Mouse (Mus musculus) midbrain, embryonic 12.5 days (tissue): ENCODE results near the gene Atp8b4. TPM values are rescaled to one million over a fixed set of nuclear protein-coding genes. Genes with fewer than 3 reads are reported as not detected.

Source experiments
- ATAC-seq: fragments of 200-750 bp; cut with Nextera tagmentation; 2 replicates; pipeline ENCODE4 v1.8.0; 2017; ENCODE audit warnings: low read depth, moderate TSS enrichment, moderate library complexity; ENCODE audit not compliant: low FRiP score
- H3K27ac ChIP-seq: fragments of 300-500 bp; sonication (generic); replicated peaks from 2 replicates; pipeline ENCODE4 v1.5.1; 2016; ENCODE audit warnings: mild to moderate bottlenecking
- H3K27me3 ChIP-seq: fragments of 300-500 bp; sonication (generic); 2 replicates; pipeline ENCODE4 v1.6.1; 2016; ENCODE audit warnings: mild to moderate bottlenecking
- H3K36me3 ChIP-seq: fragments of 300-500 bp; sonication (generic); 2 replicates; pipeline ENCODE4 v1.6.1; 2016
- H3K4me1 ChIP-seq: fragments of 300-500 bp; sonication (generic); 2 replicates; pipeline ENCODE4 v1.6.1; 2016
- H3K4me2 ChIP-seq: fragments of 300-500 bp; sonication (generic); replicated peaks from 2 replicates; pipeline ENCODE4 v1.6.1; 2016; ENCODE audit warnings: mild to moderate bottlenecking, moderate library complexity
- H3K4me3 ChIP-seq: fragments of 300-500 bp; sonication (generic); 2 replicates; pipeline ENCODE4 v1.5.1; 2016; ENCODE audit warnings: mild to moderate bottlenecking
- H3K9ac ChIP-seq: fragments of 300-500 bp; sonication (generic); replicated peaks from 2 replicates; pipeline ENCODE4 v1.6.1; 2016; ENCODE audit warnings: mild to moderate bottlenecking, moderate library complexity
- H3K9me3 ChIP-seq: fragments of 300-500 bp; sonication (generic); 2 replicates; pipeline ENCODE4 v1.6.1; 2016; ENCODE audit warnings: mild to moderate bottlenecking
- WGBS: fragments of 180-500 bp; shearing (Covaris S2); methylation state at CpG from one replicate; pipeline ENCODE4 v1.1.7; 2016; 5-methylcytosine and 5-hydroxymethylcytosine counted together
- polyA plus RNA-seq: library from polyadenylated mRNA; unstranded; fragments of >200 nt; fragmentation: Nextera tagmentation; extraction: Ambion mirVana; gene quantifications from 2 replicates; pipeline ENCODE4 v1.2.1, GENCODE M21; 2016

Atp8b4 gene
- polyA plus RNA-seq, 1 experiment from 2014 or later = 0.09 TPM

DNA sequence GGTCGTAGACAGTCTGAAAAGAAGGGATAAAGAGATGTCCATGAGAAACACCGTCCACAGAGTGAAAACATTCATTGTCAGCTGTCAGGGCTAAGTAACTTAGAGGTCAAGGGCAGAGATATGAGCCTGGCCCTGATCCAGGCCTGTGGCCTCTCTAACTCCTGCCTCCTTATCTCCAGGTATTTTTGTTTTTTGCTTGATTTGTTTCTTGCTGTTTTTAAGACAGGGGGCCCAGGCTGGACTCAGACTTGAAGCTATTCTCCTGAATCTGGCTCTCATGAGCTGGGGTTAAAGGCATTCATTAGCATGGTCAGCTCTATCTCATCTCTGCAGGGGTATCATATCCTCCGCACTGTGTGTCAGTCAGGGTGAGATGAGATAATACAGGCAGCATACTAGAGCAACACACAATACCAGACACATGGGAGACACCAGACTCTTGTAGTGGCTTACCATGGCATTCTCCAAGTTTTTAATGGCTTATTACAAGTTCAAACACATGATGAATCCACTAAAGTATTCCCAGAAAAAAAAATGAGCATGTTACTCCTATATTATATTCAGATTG, 157.4 kb downstream of the Atp8b4 start:
- 88% methylated on average over 3 of the region's 3 CpGs for WGBS
- H3K27me3 ChIP-seq = no peaks in the 10 kb centered on the region
- no peak for ATAC-seq

DNA sequence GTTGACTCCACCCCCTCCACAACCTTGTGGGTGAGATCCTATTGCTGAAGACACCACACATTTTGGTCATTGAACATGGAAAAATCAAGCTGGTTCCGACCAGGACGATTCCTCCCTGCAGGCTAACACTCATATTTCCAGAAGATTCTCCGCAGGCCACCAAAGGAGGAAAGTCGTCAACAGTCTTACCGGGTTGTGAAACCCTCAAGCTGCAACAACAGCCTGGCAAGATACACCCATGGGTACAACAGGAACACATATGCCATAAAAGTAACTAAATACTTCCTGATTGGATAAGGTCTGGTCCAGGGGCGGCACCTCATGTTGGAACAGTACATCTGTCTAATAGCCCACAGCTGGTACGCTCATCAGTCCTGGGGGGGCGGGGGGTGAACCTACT, 159.0 kb downstream of the Atp8b4 start:
- Histone ChIP-seq H3K4me1 (no peaks in the 10 kb centered on the region), H3K4me3 (no peak overlapping the region), H3K27me3 (no peaks in the 10 kb centered on the region), H3K27ac (no peak overlapping the region), H3K9ac (no peak overlapping the region), H3K4me2 (no peak overlapping the region), H3K9me3 (no peaks in the 10 kb centered on the region), H3K36me3 (no peaks in the 10 kb centered on the region)
- no peak for ATAC-seq
- 92% methylated on average over 8 of the region's 8 CpGs for WGBS

More for the DNA sequence above, 157.4 kb downstream of the Atp8b4 start:
- no peak overlapping the region for H3K9ac ChIP-seq
- H3K4me1 ChIP-seq = no peaks in the 10 kb centered on the region
- no peaks in the 10 kb centered on the region for H3K9me3 ChIP-seq
- no peak overlapping the region for H3K4me2 ChIP-seq
- H3K27ac ChIP-seq = no peak overlapping the region
- H3K4me3 ChIP-seq = no peak overlapping the region
- H3K36me3 ChIP-seq = no peaks in the 10 kb centered on the region

GRCm38 (mm10) chr2:126340201-126340600, 160.3 kb downstream of the Atp8b4 start:
- WGBS = 89% methylated on average over 7 of the region's 7 CpGs
- Histone ChIP-seq H3K27ac (no peak overlapping the region), H3K9me3 (no peaks in the 10 kb centered on the region), H3K4me1 (no peaks in the 10 kb centered on the region), H3K9ac (no peak overlapping the region), H3K4me3 (no peak overlapping the region), H3K36me3 (no peaks in the 10 kb centered on the region), H3K4me2 (no peak overlapping the region), H3K27me3 (no peaks in the 10 kb centered on the region)
- no peak for ATAC-seq

GRCm38 (mm10) chr2:126339516-126339915, 161.0 kb downstream of the Atp8b4 start:
- H3K27ac ChIP-seq = no peak overlapping the region
- H3K9ac ChIP-seq = no peak overlapping the region
- H3K4me3 ChIP-seq = no peak overlapping the region
- 64% methylated on average over 8 of the region's 8 CpGs for WGBS
- no peaks in the 10 kb centered on the region for H3K27me3 ChIP-seq
- no peak for ATAC-seq
- no peak overlapping the region for H3K4me2 ChIP-seq
- H3K36me3 ChIP-seq = no peaks in the 10 kb centered on the region
- no peaks in the 10 kb centered on the region for H3K9me3 ChIP-seq
- H3K4me1 ChIP-seq = no peaks in the 10 kb centered on the region

- H3K4me1 ChIP-seq = no peaks in the 10 kb centered on the region
- H3K4me2 ChIP-seq = no peak overlapping the region
- WGBS = 87% methylated on average over 5 of the region's 5 CpGs
- no peak for ATAC-seq
- no peaks in the 10 kb centered on the region for H3K36me3 ChIP-seq
- no peak overlapping the region for H3K27ac ChIP-seq
- no peak overlapping the region for H3K9ac ChIP-seq
- H3K27me3 ChIP-seq = no peaks in the 10 kb centered on the region
- H3K4me3 ChIP-seq = no peak overlapping the region
- H3K9me3 ChIP-seq = no peaks in the 10 kb centered on the region
These were observed 163.3 kb downstream of the Atp8b4 start for GRCm38 (mm10) chr2:126337143-126337542.

GRCm38 (mm10) chr2:126331794-126332193, 168.7 kb downstream of the Atp8b4 start:
- Histone ChIP-seq H3K27me3 (no peaks in the 10 kb centered on the region), H3K4me1 (no peaks in the 10 kb centered on the region), H3K27ac (no peak overlapping the region), H3K9me3 (no peaks in the 10 kb centered on the region), H3K36me3 (no peaks in the 10 kb centered on the region), H3K9ac (no peak overlapping the region), H3K4me3 (no peak overlapping the region), H3K4me2 (no peak overlapping the region)
- WGBS = 82% methylated on average over 3 of the region's 3 CpGs
- ATAC-seq = no peak

DNA sequence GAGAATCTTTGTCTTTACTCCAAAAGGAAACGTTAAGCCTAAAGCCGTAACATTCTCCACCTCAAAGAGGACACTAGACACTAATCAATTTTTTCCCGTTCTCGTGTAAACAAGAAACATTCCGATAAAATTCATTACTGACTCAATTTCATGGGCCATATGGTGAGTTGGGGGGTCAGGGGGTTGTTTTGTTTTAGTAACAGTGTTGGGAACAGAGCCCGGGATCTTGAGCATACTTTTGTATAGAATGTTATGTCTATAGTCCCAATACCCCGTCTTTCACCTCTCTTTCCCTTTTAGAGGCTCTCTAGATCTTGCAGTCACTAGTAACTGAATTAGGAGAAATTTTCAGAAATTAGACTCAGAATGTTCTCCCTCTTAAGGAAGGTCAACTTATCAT, 177.3 kb downstream of the Atp8b4 start:
- Histone ChIP-seq H3K4me1 (no peaks in the 10 kb centered on the region), H3K4me3 (no peak overlapping the region), H3K27ac (no peak overlapping the region), H3K4me2 (no peak overlapping the region), H3K27me3 (no peaks in the 10 kb centered on the region), H3K36me3 (no peaks in the 10 kb centered on the region), H3K9ac (no peak overlapping the region), H3K9me3 (no peaks in the 10 kb centered on the region)
- ATAC-seq = no peak
- WGBS = 89% methylated on average over 7 of the region's 7 CpGs

DNA sequence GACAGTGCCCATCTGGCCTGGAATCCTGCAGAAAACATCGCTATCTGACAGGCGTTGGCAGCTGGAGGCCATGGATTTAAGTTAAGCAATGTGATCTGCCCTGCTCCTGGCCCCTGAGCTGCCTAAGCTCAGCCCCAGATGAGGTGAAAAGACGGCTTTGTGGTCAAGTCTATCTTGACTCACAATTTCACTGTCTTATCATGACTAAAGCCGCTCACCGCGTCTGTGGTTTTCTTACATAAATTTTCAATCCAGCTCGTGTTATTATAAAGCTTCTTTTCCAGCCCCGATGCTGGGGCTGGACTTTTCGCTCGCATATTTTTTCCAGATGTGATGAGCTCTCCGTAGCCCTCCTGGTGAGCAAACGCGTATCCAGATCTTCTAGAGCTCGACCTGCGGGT, 177.8 kb downstream of the Atp8b4 start:
- H3K4me3 ChIP-seq = no peak overlapping the region
- no peak overlapping the region for H3K9ac ChIP-seq
- no peak overlapping the region for H3K4me2 ChIP-seq
- no peak for ATAC-seq
- no peaks in the 10 kb centered on the region for H3K36me3 ChIP-seq
- no peaks in the 10 kb centered on the region for H3K4me1 ChIP-seq
- H3K27ac ChIP-seq = no peak overlapping the region
- no peaks in the 10 kb centered on the region for H3K9me3 ChIP-seq
- WGBS = 84% methylated on average over 15 of the region's 15 CpGs
- H3K27me3 ChIP-seq = no peaks in the 10 kb centered on the region

DNA sequence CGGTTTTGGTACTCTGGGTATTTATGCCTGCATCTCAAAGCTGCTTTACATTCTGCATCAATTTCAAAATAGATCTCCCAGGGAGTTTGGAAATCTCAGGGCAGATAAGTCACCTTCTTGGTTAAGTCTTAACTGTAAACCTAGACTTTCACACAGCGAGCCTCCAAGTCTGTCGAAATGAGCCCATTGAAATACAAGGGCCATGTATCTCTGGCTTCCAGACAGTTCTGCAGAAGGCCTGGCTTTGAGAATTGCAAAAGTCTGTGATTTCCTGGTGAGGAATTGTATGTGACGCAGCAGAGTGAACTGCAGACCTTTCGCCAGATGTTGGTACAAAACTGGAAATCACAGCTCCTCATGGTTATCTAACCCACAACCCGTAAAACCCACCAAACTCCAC, 182.4 kb downstream of the Atp8b4 start:
- no peak overlapping the region for H3K9ac ChIP-seq
- H3K4me2 ChIP-seq = no peak overlapping the region
- no peaks in the 10 kb centered on the region for H3K27me3 ChIP-seq
- H3K36me3 ChIP-seq = no peaks in the 10 kb centered on the region
- WGBS = 91% methylated on average over 6 of the region's 6 CpGs
- no peaks in the 10 kb centered on the region for H3K4me1 ChIP-seq
- H3K27ac ChIP-seq = no peak overlapping the region
- no peak for ATAC-seq
- no peaks in the 10 kb centered on the region for H3K9me3 ChIP-seq
- no peak overlapping the region for H3K4me3 ChIP-seq

DNA sequence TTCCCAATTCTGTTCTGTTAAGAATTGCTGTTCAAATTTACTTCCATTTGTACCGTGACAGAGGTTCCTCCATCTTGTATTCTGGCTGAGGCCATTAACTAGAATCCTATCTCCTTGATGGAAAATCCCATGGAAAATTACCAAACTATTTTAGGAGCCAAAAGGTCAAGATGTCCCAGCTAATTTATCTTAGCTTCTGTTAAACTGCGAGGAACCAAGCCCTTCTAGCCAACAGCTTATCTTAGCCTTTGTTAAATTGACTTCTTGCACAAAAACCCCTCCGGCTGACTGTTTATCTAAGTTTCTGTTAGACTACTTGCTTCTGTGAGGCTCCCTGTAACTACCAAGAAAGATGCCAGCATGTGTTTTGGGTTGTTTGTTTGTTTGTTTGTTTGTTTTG, 183.5 kb downstream of the Atp8b4 start:
- H3K27ac ChIP-seq = no peak overlapping the region
- H3K9ac ChIP-seq = no peak overlapping the region
- no peak overlapping the region for H3K4me3 ChIP-seq
- no peak for ATAC-seq
- 85% methylated on average over 3 of the region's 3 CpGs for WGBS
- H3K4me1 ChIP-seq = no peaks in the 10 kb centered on the region
- no peak overlapping the region for H3K4me2 ChIP-seq
- no peaks in the 10 kb centered on the region for H3K27me3 ChIP-seq
- H3K36me3 ChIP-seq = no peaks in the 10 kb centered on the region
- H3K9me3 ChIP-seq = no peaks in the 10 kb centered on the region

GRCm38 (mm10) chr2:126316346-126316745, 184.1 kb downstream of the Atp8b4 start:
- H3K9me3 ChIP-seq = no peaks in the 10 kb centered on the region
- H3K36me3 ChIP-seq = no peaks in the 10 kb centered on the region
- H3K27me3 ChIP-seq = no peaks in the 10 kb centered on the region
- H3K9ac ChIP-seq = no peak overlapping the region
- H3K4me1 ChIP-seq = no peaks in the 10 kb centered on the region
- ATAC-seq = no peak
- WGBS = 87% methylated on average over 2 of the region's 2 CpGs
- no peak overlapping the region for H3K4me3 ChIP-seq
- H3K27ac ChIP-seq = no peak overlapping the region
- no peak overlapping the region for H3K4me2 ChIP-seq

DNA sequence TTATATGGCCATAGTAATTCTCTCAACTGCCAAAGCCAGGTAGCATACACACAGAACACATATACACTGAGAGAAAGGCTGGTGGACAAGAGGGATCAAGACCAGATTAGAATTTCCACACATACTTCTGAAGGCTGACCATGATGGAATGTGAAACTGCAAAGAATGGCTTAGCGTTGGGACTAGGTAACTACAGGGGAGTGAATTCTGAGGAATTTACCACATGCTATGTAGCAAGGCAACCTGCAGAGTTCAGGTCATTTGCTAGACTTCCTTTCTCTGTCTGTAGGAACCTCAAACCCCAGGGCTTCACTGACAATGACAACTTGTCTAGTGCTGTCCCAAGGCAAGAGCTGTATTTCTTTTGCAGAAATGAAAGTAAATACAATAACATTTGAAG, 189.4 kb downstream of the Atp8b4 start:
- no peak overlapping the region for H3K4me2 ChIP-seq
- H3K27ac ChIP-seq = no peak overlapping the region
- H3K9ac ChIP-seq = no peak overlapping the region
- ATAC-seq = no peak
- H3K27me3 ChIP-seq = no peaks in the 10 kb centered on the region
- no peaks in the 10 kb centered on the region for H3K36me3 ChIP-seq
- no peak overlapping the region for H3K4me3 ChIP-seq
- H3K9me3 ChIP-seq = no peaks in the 10 kb centered on the region
- WGBS = 52% methylated on average over 1 of the region's 1 CpGs
- no peaks in the 10 kb centered on the region for H3K4me1 ChIP-seq

DNA sequence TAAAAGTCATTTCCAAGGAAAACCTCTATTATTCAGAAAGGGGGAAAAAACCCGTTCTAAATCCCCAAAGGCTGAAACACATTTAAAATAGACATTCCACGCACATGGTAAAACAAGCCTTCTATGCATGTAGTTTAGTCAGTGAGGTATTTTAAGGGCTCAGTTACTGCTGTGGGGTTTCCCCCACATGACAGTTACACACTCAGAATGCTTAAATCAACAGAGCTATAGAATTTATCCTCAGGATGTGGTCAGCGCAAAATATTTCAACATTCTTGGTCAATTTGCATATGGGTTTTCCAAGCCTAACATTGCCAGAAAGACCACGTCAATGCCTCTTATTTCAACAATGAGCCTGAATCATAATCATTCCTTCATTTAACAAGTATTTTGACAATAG, 190.5 kb downstream of the Atp8b4 start:
- no peaks in the 10 kb centered on the region for H3K27me3 ChIP-seq
- ATAC-seq = no peak
- no peaks in the 10 kb centered on the region for H3K4me1 ChIP-seq
- H3K27ac ChIP-seq = no peak overlapping the region
- H3K4me2 ChIP-seq = no peak overlapping the region
- no peak overlapping the region for H3K9ac ChIP-seq
- 87% methylated on average over 4 of the region's 4 CpGs for WGBS
- no peaks in the 10 kb centered on the region for H3K9me3 ChIP-seq
- no peak overlapping the region for H3K4me3 ChIP-seq
- H3K36me3 ChIP-seq = no peaks in the 10 kb centered on the region
